Mouse (Mus musculus) embryonic fibroblast, embryonic 13.5 days (primary cell): ENCODE measurements at regions not wholly inside any gene's neighbourhood (a gene's known extent, or its start where the extent isn't known, plus 50 kb on each side); places are given as distances from the start of the nearest gene placed in this dataset.

Experiments used
- CTCF ChIP-seq: IDR thresholded peaks from 2 replicates; pipeline ENCODE4 v1.5.1; 2011; ENCODE audit warnings: mild to moderate bottlenecking, control low read depth, low read length, moderate library complexity, borderline replicate concordance; ENCODE audit not compliant: insufficient read depth
- POLR2A ChIP-seq: IDR thresholded peaks from 2 replicates; pipeline ENCODE4 v1.6.1; 2011; ENCODE audit warnings: low read depth, mild to moderate bottlenecking, control low read depth, low read length, moderate library complexity

- TF ChIP-seq POLR2A, result no peak
- TF ChIP-seq CTCF, result no peak
These were observed 171.9 kb upstream of the Cd180 start for GRCm38 (mm10) chr13:102521427-102521826.
